Mouse (Mus musculus) heart, adult 10 weeks (tissue): Measurements from ENCODE around the gene Prdm15. TPM values are rescaled to one million over a fixed set of nuclear protein-coding genes. Genes with fewer than 3 reads are reported as not detected.

Experiments used
- polyA plus RNA-seq: library from polyadenylated mRNA; stranded (reverse); fragments of 350-450 nt; fragmentation: Illumina TruSeq; extraction: RNeasy Lipid Tissue Mini Kit (QIAGEN cat#74804); gene quantifications from one replicate; pipeline ENCODE4 v1.2.3, GENCODE M21; 2014; ENCODE audit warnings: low read depth, low replicate concordance

The Prdm15 gene
- 4.0 TPM for polyA plus RNA-seq

GRCm38 (mm10) chr16:97851741-97852319 is at the start of gene Prdm15:
Gene Prdm15 (minus strand): TSS chr16:97851850.

DNA sequence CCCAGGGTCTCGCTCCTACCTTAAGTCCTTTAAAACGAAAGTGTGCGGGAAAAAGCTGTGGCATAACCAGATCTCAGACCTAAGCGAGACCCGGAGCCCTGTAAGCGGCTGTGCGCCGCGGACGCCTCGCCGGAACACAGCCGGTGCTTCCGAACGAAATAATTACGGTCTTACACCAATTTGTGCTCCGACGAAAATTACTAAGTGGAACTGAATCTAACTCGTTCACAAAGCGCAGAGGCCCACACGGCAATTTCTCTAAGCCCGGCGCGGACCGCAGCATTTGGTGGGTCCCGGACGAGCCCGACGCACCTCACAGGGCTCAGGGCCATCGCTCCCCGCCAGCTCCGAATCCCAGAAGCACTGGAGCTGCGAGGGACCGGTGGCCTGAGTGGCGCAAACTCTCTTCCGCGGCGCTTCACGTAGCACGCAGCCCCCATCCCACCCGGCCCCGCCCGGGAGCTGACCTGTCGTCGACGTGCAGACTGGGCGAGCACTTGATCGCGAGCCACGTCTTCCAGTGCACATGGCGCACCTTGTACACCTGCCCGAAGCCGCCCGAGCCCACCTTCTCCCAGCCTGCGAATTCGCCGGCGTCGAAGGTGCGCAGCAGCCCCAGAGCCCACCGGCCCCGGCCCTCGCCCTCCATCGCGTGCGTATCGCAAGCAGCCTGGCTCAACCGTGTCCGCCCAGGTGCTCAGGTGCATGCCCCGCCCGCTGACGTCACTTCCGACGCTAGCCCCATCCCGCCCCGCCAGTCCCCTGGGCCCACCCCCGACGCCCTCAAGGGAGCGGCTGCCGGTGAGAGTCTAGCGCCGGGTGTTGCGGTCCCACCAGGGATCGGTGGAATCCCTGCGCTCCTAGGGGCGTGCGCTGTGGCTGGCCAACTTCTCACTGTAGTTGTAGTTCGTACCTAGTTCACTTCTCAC is 88.3 kb downstream of the Prdm15 start, which contains the start of gene Ripk4:
TSS of gene Ripk4 (minus strand) at position 727 of the 929 bp plus-strand sequence.

Other genes starting within 250 kb of the Prdm15 start
- not detected for gene Tmprss2, start 240.7 kb downstream of the Prdm15 start, polyA plus RNA-seq
- gene Ripk4, start 88.1 kb downstream of the Prdm15 start, polyA plus RNA-seq: 0.34 TPM
- 16.8 TPM for gene C2cd2, start 110.7 kb upstream of the Prdm15 start, polyA plus RNA-seq
- gene Zbtb21, start 110.8 kb upstream of the Prdm15 start, polyA plus RNA-seq: 11.4 TPM
- 8.4 TPM for gene B230307C23Rik, start 145.5 kb upstream of the Prdm15 start, polyA plus RNA-seq
- gene A630089N07Rik, start 230.6 kb upstream of the Prdm15 start, polyA plus RNA-seq: 2.2 TPM